Mouse (Mus musculus): ENCODE data around the gene Opa3.

Gene Opa3

DNA sequence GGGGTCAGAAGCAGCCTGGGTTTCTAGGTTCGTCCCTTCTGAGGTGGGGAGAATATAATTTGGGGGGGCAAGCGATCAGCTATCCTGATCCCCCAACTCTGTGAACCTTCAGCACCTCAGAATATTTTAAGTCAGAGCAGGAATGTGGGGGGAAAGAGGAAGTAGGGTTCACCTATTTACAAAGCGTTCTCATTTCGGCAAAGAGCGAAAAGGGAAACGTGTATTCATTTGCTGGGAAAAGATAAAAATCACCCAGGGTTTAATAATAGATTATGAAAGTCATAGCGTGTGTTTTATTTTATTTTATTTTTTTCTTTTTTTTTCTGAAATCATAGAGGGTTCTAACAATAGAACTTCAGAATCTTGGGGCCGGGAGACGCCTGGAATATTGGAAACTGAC is 13.2 kb upstream of the Opa3 start:
- 36% methylated on average over 9 of the region's 9 CpGs for WGBS

- 60% methylated on average over 5 of the region's 5 CpGs for WGBS
Observed at GRCm38 (mm10) chr7:19217492-19217891, 10.6 kb upstream of the Opa3 start.

DNA sequence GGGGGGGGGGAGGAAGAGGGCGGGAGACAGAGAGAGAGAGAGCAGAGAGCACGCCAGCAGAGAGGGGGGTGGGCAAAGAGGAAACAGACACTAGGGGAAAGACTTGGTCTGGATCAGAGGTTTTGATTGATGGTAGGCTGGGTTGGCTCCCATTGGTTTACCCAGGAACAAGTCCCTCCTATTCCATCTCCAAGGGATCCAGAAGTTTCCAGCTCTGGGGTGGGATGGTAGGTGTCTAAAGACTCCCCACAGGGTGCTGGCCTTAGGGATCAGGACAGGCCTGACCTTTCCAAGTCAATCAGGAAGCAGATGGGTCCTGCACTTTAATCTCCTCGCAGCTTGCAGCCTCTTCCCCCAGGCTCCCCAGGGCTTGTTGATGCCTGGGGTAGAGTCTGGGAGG is 10.2 kb upstream of the Opa3 start:
- 22% methylated on average over 2 of the region's 3 CpGs for WGBS

DNA sequence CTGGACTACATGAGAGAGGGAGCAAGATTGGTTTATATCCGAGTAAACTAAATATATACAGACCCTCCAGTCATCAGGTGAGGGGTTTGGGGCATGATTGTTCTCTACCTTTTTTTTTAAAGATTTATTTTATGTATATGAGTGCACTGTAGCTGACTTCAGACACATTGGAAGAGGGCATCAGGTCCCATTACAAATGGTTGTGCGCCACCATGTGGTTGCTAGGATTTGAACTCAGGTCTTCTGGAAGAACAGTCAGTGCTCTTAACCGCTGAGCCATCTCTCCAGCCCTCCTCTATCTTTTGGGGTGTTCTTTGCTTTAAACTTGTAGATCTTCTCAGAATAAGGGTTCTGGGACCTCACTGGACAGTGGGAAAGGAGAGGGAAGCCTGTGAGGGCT is 8.1 kb upstream of the Opa3 start:
- 74% methylated on average over 3 of the region's 3 CpGs for WGBS

- WGBS, result 93% methylated on average over 16 of the region's 16 CpGs
Observed at GRCm38 (mm10) chr7:19222189-19222588, 5.9 kb upstream of the Opa3 start.

DNA sequence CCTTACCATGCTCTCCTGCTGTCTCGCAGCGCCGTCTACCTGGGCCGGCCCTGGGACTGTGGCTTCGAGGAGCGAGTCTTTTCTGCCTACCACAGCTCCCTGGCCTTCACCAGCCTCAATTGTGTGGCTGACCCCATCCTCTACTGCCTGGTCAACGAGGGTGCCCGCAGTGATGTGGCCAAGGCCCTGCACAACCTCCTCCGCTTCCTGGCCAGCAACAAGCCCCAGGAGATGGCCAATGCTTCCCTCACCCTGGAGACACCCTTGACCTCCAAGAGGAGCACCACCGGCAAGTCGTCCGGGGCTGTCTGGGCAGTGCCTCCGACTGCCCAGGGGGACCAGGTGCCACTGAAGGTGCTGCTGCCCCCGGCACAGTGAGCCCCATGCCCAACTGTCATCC is 5.3 kb upstream of the Opa3 start:
- WGBS, result 92% methylated on average over 14 of the region's 14 CpGs

- 86% methylated on average over 4 of the region's 4 CpGs for WGBS
Observed at GRCm38 (mm10) chr7:19224933-19225332, 3.2 kb upstream of the Opa3 start.

DNA sequence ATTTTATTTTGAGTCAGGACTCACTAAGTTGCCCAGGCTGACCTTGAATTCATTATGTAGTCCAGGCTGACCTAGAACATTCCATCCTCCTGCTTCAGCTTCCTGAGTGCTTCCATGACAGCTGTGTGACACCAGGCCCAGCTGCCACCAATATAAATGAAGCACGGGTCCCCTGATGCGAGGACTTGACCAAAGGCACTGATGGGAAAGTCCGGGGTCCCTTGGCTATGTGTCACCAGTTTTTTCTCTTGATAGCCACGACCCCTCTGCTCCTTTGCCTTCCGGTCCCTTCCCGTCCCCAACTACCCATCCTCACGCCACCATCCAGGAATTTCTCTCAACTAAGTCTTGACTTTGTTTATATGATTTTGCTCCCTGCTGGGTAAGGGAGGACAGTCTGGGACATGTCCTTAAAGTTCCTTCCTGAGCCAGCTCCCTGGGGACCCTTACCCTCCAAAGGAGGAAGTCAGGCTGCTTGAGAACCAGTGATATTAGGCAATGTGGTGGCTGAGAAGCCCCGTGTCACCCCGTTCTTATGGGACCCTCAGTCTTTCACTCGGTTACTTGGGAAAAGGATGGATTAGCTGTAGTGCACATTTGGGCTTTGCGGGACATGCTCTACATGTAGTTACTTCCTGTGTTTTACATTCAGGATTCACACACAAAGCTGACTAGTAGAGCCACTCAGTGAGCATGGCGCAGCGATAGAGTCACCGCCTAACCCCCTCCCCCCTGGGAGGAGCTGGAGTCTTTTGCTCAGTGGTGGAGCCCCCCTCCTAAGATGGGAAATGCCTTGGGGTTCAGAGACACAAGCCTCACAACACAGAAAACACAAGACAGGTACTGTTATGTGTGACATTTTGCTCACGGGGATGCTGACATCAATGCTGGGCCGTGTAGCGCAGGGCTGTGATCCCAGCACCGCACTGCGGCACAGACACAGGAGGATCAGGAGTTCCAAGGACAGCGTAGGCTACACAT is 1.0 kb upstream of the Opa3 start:
- 16% methylated on average over 20 of the region's 20 CpGs for WGBS

DNA sequence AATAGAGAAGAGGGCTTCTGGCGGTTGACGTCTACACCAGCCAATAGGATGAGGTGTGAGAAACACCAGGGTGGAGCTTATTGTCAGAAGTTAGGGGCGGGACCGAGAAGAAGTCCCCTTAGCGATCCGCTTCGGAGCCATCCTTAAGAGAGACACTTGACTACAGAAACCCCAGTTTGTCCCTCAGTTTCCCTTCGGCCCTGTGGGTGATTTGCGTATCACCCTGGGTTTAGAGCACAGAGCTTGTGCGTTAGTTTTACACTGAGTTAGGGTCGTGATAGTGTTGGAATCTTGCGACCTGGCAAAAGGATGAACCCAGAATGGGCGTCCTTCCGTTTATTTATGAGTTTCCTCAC is 637 bp downstream of the Opa3 start:
- 0% methylated on average over 14 of the region's 14 CpGs for WGBS

- WGBS, result 24% methylated on average over 5 of the region's 5 CpGs
Observed at GRCm38 (mm10) chr7:19229404-19229803, 1.3 kb downstream of the Opa3 start.

DNA sequence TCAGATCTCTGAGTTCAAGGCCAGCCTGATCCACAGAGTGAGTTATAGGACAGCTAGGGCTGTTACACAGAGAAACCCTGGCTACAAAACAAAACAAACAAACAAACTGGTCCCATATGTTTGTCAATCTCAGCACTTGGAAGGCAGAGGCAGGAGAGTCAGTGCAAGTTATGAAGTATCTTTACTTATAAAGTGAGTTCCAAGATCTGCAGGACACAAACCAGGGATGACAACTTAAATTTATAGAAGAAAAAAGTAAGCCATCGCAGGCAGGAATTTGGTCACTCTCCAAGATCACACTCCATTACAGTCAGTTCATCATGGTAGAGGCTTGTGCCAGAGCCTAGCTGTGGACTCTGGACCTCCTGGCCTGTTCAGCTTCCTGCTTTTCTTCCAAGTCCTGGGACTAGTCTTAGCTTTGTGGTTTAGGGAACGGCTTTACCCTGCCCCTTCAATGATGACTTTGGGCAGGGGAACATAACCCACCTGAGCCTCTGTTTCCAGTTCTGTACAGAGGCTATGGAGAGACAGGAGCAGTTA is 2.0 kb downstream of the Opa3 start:
- 84% methylated on average over 2 of the region's 2 CpGs for WGBS

DNA sequence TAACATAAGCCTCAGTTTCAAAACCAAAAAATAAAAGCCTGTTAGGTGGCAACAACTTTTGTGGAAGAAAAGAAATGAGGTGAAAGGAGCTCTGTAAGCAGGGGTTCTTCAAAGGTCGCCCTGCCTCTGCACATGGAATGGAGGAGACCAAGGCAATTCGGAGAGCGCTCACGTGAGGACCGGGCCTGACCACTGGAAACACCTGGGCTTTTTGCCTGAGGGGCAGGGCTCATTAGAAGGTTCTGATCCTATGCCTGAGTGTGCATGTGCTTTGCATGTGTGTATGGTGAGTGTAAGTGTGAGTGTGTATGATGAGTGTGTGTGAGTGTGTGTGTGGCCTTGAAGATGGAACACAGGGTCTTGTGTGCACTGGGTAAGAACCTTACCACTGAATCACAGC is 2.8 kb downstream of the Opa3 start:
- WGBS, result 95% methylated on average over 5 of the region's 5 CpGs

- 83% methylated on average over 3 of the region's 3 CpGs for WGBS
Observed at GRCm38 (mm10) chr7:19231849-19232248, 3.7 kb downstream of the Opa3 start.

DNA sequence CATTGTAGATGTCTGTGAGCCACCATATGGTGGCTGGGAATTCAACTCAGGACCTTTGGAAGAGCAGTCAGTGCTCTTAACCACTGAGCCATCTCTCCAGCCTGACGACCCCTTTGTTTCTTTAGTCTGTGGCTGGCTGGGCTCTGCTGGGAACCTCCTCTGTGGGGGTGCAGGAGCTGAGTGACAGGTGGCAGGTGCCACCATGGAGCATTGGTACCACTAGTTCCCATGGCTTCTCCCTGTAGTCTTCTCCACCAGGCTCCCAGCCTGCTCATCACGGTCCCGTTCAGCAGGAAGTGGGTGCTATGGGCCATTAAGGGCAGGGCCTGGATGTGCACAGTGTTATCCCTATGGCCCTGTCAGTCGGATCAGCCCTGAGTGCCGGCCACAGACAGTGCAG is 6.5 kb downstream of the Opa3 start:
- 88% methylated on average over 5 of the region's 5 CpGs for WGBS

DNA sequence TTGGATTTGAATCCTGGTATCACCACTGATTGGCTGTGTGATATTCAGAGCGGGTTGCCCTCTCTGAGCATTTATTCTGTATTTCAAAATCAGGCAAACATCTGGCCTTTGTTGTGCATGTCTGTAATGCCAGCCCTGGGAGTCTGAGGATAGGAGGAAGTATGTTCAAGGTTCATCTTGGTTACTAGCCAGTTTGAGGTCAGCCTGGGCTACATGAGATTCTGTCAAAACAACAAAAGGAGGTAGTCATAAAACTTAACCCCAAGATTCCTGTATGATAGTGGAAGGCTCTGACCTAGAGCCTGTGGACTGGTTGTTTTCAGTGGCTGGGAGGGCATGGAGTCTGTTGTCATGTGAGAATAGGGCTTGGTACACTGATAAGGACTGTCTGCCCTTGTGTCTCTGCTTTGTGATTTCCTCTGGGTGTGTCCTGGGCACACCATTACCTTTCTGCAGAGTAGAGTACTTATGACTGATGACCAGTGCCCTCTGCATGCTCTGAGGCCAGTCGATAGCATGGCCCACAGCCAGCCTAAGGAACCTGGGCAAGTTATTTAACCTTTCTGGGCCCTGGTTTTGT is 7.0 kb downstream of the Opa3 start:
- WGBS, result 95% methylated on average over 2 of the region's 2 CpGs

- 73% methylated on average over 2 of the region's 2 CpGs for WGBS
Observed at GRCm38 (mm10) chr7:19236411-19236810, 8.3 kb downstream of the Opa3 start.

DNA sequence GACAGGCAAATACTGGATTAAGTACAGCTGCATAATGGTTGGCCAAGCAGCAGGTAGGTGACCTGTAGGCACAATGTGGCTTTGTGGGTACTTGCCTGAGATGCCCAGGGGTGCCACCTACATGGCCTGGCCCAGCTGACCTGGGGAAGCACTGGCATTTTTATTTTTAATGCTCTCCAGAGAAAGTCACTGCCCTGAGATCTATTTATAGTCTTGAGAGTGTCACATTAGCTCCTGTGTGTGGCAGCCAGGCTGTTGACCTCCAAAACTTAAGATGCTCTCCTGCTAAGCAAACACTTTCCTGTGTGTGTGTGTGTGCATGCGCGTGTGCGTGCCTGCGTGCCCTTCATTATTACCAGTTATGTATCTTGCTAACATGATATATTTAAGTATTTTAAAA is 10.2 kb downstream of the Opa3 start:
- 95% methylated on average over 4 of the region's 4 CpGs for WGBS

- WGBS, result 0% methylated on average over 1 of the region's 1 CpGs
Observed at GRCm38 (mm10) chr7:19239423-19239822, 11.3 kb downstream of the Opa3 start.

DNA sequence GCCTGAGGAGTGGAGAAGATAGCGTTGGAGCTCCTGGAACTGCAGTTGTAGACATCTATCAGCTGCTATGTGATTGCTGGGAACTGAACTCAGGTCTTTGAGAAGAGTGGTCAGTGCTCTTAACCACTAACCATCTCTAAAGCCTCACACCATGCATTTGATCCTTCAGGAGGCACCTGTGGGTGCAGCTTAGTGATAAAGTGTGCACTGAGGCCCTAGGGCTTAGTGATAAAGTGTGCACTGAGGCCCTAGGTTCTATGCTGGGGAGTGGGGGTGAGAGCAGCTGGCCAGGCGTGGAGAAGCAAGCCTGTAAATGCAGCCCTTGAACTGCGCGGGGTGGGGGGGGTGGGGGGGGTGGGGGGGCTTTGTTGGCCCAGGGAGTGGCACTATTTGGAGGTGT is 11.9 kb downstream of the Opa3 start:
- 58% methylated on average over 4 of the region's 4 CpGs for WGBS

DNA sequence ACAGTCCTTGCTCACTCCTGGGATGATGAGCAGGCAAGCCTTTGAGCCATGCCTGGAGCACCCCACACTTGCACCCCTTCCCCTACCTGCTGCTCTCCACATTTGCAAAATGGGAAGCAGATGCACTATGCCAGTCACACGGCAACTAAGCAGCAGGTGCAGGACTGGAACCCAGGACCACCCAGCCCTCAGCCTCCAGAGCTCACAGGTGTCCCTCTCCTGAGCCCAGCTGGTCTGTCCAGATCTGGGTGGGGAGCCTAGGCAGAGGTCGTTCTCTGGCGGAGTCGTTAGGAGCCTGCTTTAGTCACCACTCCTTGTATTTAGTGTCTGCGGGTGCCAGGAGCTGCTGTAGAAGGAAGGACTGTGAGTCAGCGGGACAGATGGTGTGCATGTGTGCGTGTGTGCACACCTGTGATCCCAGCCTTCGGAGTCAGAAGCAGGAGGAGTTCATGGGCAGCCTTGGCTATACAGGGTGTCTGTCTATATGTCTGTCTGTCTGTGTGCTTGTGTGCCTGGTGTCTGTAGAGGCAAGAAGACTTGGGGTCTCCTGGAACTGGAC is 12.8 kb downstream of the Opa3 start:
- 56% methylated on average over 8 of the region's 8 CpGs for WGBS

DNA sequence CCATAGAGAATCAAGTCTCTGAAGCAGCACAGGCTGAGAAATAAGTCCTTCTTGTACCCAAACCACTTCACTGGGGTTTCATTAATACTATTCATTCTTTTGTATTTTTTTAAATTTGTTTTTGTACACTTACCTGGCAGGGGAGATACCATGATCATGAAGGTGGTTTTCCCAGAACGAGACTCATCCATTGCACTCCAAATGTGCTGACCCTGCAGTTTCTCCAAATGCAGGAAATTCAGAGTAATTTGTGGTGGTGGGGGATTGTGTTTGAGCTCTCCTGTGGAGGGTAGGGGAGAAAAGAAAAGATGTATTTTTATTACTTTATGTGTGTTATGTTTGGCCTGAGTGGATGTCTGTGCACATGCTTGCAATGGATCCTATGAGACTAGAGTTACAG is 13.9 kb downstream of the Opa3 start:
- WGBS, result 93% methylated on average over 1 of the region's 1 CpGs

DNA sequence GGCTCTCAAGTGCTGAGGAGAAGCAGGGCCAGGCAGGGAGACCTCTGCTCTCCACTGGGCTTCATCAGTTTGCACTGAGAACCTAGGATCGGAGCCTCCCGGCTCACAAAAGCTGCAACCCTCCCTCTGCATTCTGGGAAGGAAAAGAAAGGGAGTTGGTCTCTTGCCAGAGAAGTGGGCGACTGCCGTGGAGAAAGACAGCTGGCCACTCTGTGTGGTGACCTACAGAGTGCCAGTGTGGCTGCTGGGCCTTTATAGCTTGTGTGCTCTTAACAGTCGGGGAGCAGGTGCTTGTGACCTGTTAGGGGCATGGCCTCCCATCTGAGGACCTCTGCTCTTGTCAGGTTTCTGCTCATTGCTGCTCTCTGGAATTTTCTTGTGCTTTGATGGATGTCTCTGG is 15.7 kb downstream of the Opa3 start:
- WGBS, result 23% methylated on average over 5 of the region's 5 CpGs

DNA sequence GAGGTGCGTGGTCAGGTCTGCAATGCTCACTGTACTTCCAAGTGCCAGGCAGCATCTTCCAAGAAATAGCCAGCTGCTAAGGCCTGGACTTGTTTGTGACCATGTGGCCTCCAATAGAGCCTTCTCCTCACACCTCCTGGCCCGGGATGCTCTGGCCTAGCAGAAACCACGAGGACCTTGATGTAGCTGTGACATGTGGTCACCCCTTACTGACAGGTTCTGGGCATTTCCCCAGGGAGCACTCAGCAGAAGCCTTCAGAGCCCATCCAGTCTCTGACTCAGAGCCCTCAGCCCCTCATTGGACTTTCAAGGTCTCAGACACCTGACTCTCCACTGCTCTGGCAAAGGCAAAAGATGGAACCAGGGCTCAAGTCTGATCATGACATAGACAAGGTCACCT is 16.9 kb downstream of the Opa3 start:
- WGBS, result 79% methylated on average over 3 of the region's 3 CpGs

All from cerebral cortex, adult 2 months (tissue).